Mouse (Mus musculus) mature B cell (primary cell): ENCODE measurements at regions not wholly inside any gene's neighbourhood (a gene's known extent, or its start where the extent isn't known, plus 50 kb on each side); places are given as distances from the start of the nearest gene placed in this dataset.

Experiments
- in situ Hi-C: fragments of 300-500 bp; cut with MboI; formaldehyde crosslinking; loops from 2 replicates; pipeline ENCODE4 v1.14.3; 2019

- in situ Hi-C loops = no loop called here
These were observed 390.0 kb downstream of the Plk2 start for GRCm38 (mm10) chr13:110784822-110785221.

- in situ Hi-C loops = no loop called here
These were observed 403.5 kb downstream of the Plk2 start for GRCm38 (mm10) chr13:110798313-110798712.

GRCm38 (mm10) chr13:110802841-110803240 lies 408.0 kb downstream of the Plk2 start:
- in situ Hi-C loops = no loop called here

GRCm38 (mm10) chr13:110812401-110812800 lies 417.6 kb downstream of the Plk2 start:
- in situ Hi-C loops = no loop called here

- in situ Hi-C loops = no loop called here
These were observed 419.2 kb downstream of the Plk2 start for GRCm38 (mm10) chr13:110814066-110814465.

- in situ Hi-C loops = no loop called here
These were observed 424.5 kb downstream of the Plk2 start for GRCm38 (mm10) chr13:110819301-110819862.

GRCm38 (mm10) chr13:110824878-110825277 lies 429.9 kb upstream of the Actbl2 start:
- in situ Hi-C loops = no loop called here

- in situ Hi-C loops = no loop called here
These were observed 422.4 kb upstream of the Actbl2 start for GRCm38 (mm10) chr13:110832442-110832841.

- in situ Hi-C loops = no loop called here
These were observed 417.9 kb upstream of the Actbl2 start for GRCm38 (mm10) chr13:110836936-110837335.

- in situ Hi-C loops = no loop called here
These were observed 412.9 kb upstream of the Actbl2 start for GRCm38 (mm10) chr13:110841949-110842348.

GRCm38 (mm10) chr13:110845695-110846094 lies 409.1 kb upstream of the Actbl2 start:
- in situ Hi-C loops = no loop called here

- in situ Hi-C loops = no loop called here
These were observed 401.7 kb upstream of the Actbl2 start for GRCm38 (mm10) chr13:110852996-110853727.

GRCm38 (mm10) chr13:110854213-110854612 lies 400.6 kb upstream of the Actbl2 start:
- in situ Hi-C loops = no loop called here

GRCm38 (mm10) chr13:110865902-110866512 lies 388.8 kb upstream of the Actbl2 start:
- in situ Hi-C loops = no loop called here

- in situ Hi-C loops = no loop called here
These were observed 388.1 kb upstream of the Actbl2 start for GRCm38 (mm10) chr13:110866713-110867112.

GRCm38 (mm10) chr13:110871125-110871775 lies 383.6 kb upstream of the Actbl2 start:
- in situ Hi-C loops = no loop called here

- in situ Hi-C loops = no loop called here
These were observed 383.1 kb upstream of the Actbl2 start for GRCm38 (mm10) chr13:110871776-110872135.

- in situ Hi-C loops = no loop called here
These were observed 373.2 kb upstream of the Actbl2 start for GRCm38 (mm10) chr13:110881573-110881972.

- in situ Hi-C loops = no loop called here
These were observed 372.6 kb upstream of the Actbl2 start for GRCm38 (mm10) chr13:110882173-110882572.

GRCm38 (mm10) chr13:110882661-110883172 lies 372.1 kb upstream of the Actbl2 start:
- in situ Hi-C loops = no loop called here

GRCm38 (mm10) chr13:110893909-110894308 lies 360.9 kb upstream of the Actbl2 start:
- in situ Hi-C loops = no loop called here

- in situ Hi-C loops = no loop called here
These were observed 359.5 kb upstream of the Actbl2 start for GRCm38 (mm10) chr13:110895349-110895748.

- in situ Hi-C loops = no loop called here
These were observed 358.9 kb upstream of the Actbl2 start for GRCm38 (mm10) chr13:110895900-110896299.
